Mouse (Mus musculus): ENCODE results near the gene Ank3.
A peak's percentile ranks its signal among the peaks of the same experiment; 100 is the strongest.

DNA sequence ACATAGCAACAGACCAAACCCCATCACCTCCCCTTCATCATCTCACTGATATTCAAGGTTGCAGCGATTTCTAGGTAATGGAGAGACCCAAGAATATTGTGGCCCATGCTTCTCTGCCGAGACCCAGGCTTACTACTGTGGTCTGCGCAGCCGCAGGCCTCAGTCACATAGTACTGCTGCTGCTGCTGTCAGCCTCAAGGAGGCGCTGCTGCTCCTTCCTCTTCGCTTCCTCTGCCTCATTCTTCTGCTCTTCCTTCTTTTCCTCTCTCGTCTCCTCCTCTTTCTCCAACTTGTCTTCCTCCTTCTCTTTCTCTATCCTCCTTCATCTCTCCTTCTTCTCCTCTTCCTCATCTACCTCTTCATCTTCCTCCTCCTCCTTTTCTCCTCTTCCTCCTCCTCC is 23.4 kb upstream of the Ank3 start:
- TF ChIP-seq CTCF (IDR thresholded peaks at IDR 0.05; ENCODE audit: insufficient read depth, low read length) (peak; percentile 70), POLR2A (IDR thresholded peaks at IDR 0.05; ENCODE audit: borderline replicate concordance, extremely low read depth, low read depth, low read length) (no peak)

Measured in lung, adult 2 months (tissue).